Mouse (Mus musculus): ENCODE data around the gene Pkhd1. TPM values are rescaled to one million over a fixed set of nuclear protein-coding genes. Genes with fewer than 3 reads are reported as not detected.
A peak's percentile ranks its signal among the peaks of the same experiment; 100 is the strongest.

The Pkhd1 gene
- polyA plus RNA-seq (2016; fragmentation: Nextera tagmentation; extraction: Ambion mirVana) = not detected in 2 replicates

DNA sequence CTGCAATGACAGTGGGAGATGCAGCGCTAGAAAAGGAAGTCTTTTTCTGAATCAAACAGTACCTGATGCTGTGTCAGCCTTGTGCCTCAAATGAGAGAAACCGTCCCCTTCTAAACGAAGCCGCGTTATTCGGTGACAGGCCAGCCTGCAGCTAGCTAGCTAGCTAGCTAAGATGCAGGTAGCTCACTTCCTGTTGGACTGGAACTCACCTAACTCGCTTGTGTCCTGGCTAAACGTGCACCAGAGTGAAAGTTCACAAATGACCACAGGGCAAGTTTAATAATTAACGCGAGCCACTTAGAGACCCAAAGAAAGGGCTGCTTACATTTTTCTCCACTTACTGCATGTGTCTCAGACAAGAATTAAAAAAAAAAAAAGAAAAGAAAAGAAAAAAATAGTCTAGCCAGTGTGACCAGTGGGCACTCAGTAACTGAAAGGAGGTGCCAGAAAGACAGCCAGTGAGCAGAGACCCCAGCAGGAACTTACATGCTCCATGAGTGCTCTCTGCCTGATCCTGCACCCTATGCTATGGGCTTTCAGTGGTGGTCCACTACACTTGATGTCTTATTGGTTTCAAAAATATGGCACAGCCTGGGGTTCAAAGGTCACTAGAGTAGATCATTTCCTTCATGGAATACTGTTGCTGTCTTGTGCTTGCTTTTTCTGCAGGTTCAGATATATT lies at the start of gene Pkhd1:
Gene Pkhd1, minus strand, starts transcription at position 216 of the 682 bp plus-strand sequence.
- no peak within 1 kb of the TSS for H3K4me3 ChIP-seq
- DNase-seq (ENCODE audit: extremely low spot score, low spot score) = no peak
- H3K27ac ChIP-seq = no peak within 1 kb of the TSS
- H3K4me1 ChIP-seq = no peaks in the 10 kb centered on the region
- H3K27me3 ChIP-seq (ENCODE audit: poor library complexity, severe bottlenecking) = no peaks in the 10 kb centered on the region
- no peaks in the 10 kb centered on the region for H3K9me3 ChIP-seq
- no peaks in the 10 kb centered on the region for H3K36me3 ChIP-seq (replicated peaks)
- 73% methylated on average over 10 of the region's 10 CpGs for WGBS

- Histone ChIP-seq H3K27ac (no peak overlapping the region), H3K36me3 (replicated peaks) (no peaks in the 10 kb centered on the region), H3K4me3 (no peak overlapping the region), H3K4me1 (no peaks in the 10 kb centered on the region), H3K27me3 (ENCODE audit: poor library complexity, severe bottlenecking) (no peaks in the 10 kb centered on the region), H3K9me3 (no peaks in the 10 kb centered on the region)
- WGBS = 85% methylated on average over 7 of the region's 7 CpGs
- no peak for DNase-seq (ENCODE audit: extremely low spot score, low spot score)
Observed at GRCm38 (mm10) chr1:20667567-20667966, 49.7 kb upstream of the Pkhd1 start.

GRCm38 (mm10) chr1:20666233-20666632 lies 48.4 kb upstream of the Pkhd1 start:
- Histone ChIP-seq H3K36me3 (replicated peaks) (no peaks in the 10 kb centered on the region), H3K4me1 (no peaks in the 10 kb centered on the region), H3K9me3 (no peaks in the 10 kb centered on the region), H3K4me3 (no peak overlapping the region), H3K27me3 (ENCODE audit: poor library complexity, severe bottlenecking) (no peaks in the 10 kb centered on the region), H3K27ac (no peak overlapping the region)
- DNase-seq (ENCODE audit: extremely low spot score, low spot score) = no peak
- 80% methylated on average over 2 of the region's 2 CpGs for WGBS

DNA sequence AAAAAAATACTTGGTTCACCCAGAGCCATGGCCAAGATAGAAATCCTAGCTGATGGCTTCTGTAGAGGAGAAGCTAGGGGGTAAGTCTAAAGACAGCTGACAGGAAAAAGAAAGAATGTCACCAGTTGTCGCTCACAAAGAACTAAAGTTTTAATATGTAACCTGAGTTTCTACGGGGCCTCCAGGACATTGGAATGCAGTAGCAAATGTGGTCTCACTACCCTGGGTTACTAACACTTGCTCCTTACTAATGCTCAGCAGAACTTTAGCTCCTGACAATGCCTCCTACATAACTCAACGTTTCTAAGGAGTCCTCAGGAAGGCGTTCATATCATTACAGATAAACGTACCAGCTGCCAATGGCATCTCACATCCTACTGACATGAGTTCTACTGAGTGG lies 37.2 kb upstream of the Pkhd1 start:
- Histone ChIP-seq H3K27ac (no peak overlapping the region), H3K4me3 (no peak overlapping the region), H3K27me3 (ENCODE audit: poor library complexity, severe bottlenecking) (no peaks in the 10 kb centered on the region), H3K4me1 (no peaks in the 10 kb centered on the region), H3K36me3 (replicated peaks) (no peaks in the 10 kb centered on the region), H3K9me3 (no peaks in the 10 kb centered on the region)
- 86% methylated on average over 5 of the region's 5 CpGs for WGBS
- no peak for DNase-seq (ENCODE audit: extremely low spot score, low spot score)

- Histone ChIP-seq H3K36me3 (replicated peaks) (no peaks in the 10 kb centered on the region), H3K27ac (no peak overlapping the region), H3K27me3 (ENCODE audit: poor library complexity, severe bottlenecking) (no peaks in the 10 kb centered on the region), H3K9me3 (no peaks in the 10 kb centered on the region), H3K4me1 (no peaks in the 10 kb centered on the region), H3K4me3 (no peak overlapping the region)
- WGBS = 82% methylated on average over 6 of the region's 6 CpGs
- DNase-seq (ENCODE audit: extremely low spot score, low spot score) = no peak
Observed at GRCm38 (mm10) chr1:20653513-20654506, 35.9 kb upstream of the Pkhd1 start.

GRCm38 (mm10) chr1:20634856-20635255 lies 17.0 kb upstream of the Pkhd1 start:
- Histone ChIP-seq H3K27ac (no peak overlapping the region), H3K27me3 (ENCODE audit: poor library complexity, severe bottlenecking) (no peaks in the 10 kb centered on the region), H3K4me1 (no peaks in the 10 kb centered on the region), H3K9me3 (no peaks in the 10 kb centered on the region), H3K36me3 (replicated peaks) (no peaks in the 10 kb centered on the region), H3K4me3 (no peak overlapping the region)
- WGBS = 87% methylated on average over 2 of the region's 2 CpGs
- no peak for DNase-seq (ENCODE audit: extremely low spot score, low spot score)

GRCm38 (mm10) chr1:20633276-20633869 lies 15.5 kb upstream of the Pkhd1 start:
- DNase-seq (ENCODE audit: extremely low spot score, low spot score) = no peak
- H3K9me3 ChIP-seq = no peaks in the 10 kb centered on the region
- H3K4me3 ChIP-seq = no peak overlapping the region
- no peak overlapping the region for H3K27ac ChIP-seq
- no peaks in the 10 kb centered on the region for H3K4me1 ChIP-seq
- WGBS = 88% methylated on average over 7 of the region's 7 CpGs
- no peaks in the 10 kb centered on the region for H3K36me3 ChIP-seq (replicated peaks)
- H3K27me3 ChIP-seq (ENCODE audit: poor library complexity, severe bottlenecking) = no peaks in the 10 kb centered on the region

DNA sequence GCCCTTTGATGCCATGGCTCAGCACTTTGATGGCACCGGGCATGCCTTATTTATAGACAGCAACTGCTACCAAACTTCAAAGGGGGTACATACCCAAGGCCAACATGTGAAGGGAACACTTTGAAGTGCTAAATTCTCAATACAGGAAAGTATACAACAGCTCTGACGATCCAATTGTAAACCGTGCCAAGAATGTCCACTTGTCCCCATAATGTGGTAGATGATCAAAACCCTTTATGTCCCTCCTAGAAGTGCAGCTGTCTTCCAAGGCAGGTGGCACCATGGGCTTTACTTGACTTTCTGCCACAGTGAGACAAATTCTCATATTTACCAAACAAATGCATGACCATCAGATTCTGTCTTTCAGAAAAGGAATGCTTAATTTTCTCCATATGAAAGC lies 6.7 kb upstream of the Pkhd1 start:
- Histone ChIP-seq H3K4me1 (no peaks in the 10 kb centered on the region), H3K36me3 (replicated peaks) (no peaks in the 10 kb centered on the region), H3K4me3 (no peak overlapping the region), H3K9me3 (no peaks in the 10 kb centered on the region), H3K27ac (no peak overlapping the region), H3K27me3 (ENCODE audit: poor library complexity, severe bottlenecking) (no peaks in the 10 kb centered on the region)
- DNase-seq (ENCODE audit: extremely low spot score, low spot score) = no peak
- WGBS = 89% methylated on average over 3 of the region's 3 CpGs

- Histone ChIP-seq H3K27ac (no peak overlapping the region), H3K4me3 (no peak overlapping the region), H3K27me3 (ENCODE audit: poor library complexity, severe bottlenecking) (no peaks in the 10 kb centered on the region), H3K9me3 (no peaks in the 10 kb centered on the region), H3K36me3 (replicated peaks) (no peaks in the 10 kb centered on the region), H3K4me1 (no peaks in the 10 kb centered on the region)
- 96% methylated on average over 4 of the region's 4 CpGs for WGBS
- no peak for DNase-seq (ENCODE audit: extremely low spot score, low spot score)
Observed at GRCm38 (mm10) chr1:20623375-20623774, 5.5 kb upstream of the Pkhd1 start.

- Histone ChIP-seq H3K36me3 (replicated peaks) (no peaks in the 10 kb centered on the region), H3K27me3 (ENCODE audit: poor library complexity, severe bottlenecking) (no peaks in the 10 kb centered on the region), H3K9me3 (no peaks in the 10 kb centered on the region), H3K27ac (no peak overlapping the region), H3K4me3 (no peak overlapping the region), H3K4me1 (no peaks in the 10 kb centered on the region)
- WGBS = 79% methylated on average over 2 of the region's 2 CpGs
- DNase-seq (ENCODE audit: extremely low spot score, low spot score) = no peak
Observed at GRCm38 (mm10) chr1:20620611-20621010, 2.7 kb upstream of the Pkhd1 start.

- H3K4me1 ChIP-seq = no peaks in the 10 kb centered on the region
- no peak overlapping the region for H3K27ac ChIP-seq
- no peak overlapping the region for H3K4me3 ChIP-seq
- 55% methylated on average over 3 of the region's 3 CpGs for WGBS
- no peak for DNase-seq (ENCODE audit: extremely low spot score, low spot score)
- no peaks in the 10 kb centered on the region for H3K36me3 ChIP-seq (replicated peaks)
- H3K9me3 ChIP-seq = no peaks in the 10 kb centered on the region
- H3K27me3 ChIP-seq (ENCODE audit: poor library complexity, severe bottlenecking) = no peaks in the 10 kb centered on the region
Observed at GRCm38 (mm10) chr1:20619363-20619762, 1.5 kb upstream of the Pkhd1 start.

DNA sequence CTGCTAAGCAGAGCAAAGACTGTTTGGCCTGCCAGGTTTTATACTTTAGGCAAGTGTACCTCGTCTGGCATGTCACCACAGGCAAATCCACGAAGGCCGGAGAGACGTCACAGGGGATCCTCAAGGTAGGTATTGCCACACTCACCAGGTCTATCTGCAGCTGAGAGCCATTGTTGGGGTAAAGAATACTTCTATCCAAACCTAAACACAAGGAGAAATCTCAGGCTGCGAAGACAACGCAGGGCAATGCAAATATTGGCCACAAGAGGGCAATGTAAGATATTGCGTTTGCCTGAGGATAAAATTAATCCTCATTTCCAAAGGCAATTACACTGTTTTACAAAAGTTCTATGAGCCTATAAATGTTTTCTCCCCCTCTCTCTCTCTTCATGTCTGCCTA lies 5.2 kb downstream of the Pkhd1 start:
- no peaks in the 10 kb centered on the region for H3K27me3 ChIP-seq (ENCODE audit: poor library complexity, severe bottlenecking)
- no peak overlapping the region for H3K4me3 ChIP-seq
- no peak overlapping the region for H3K27ac ChIP-seq
- 29% methylated on average over 7 of the region's 7 CpGs for WGBS
- H3K4me1 ChIP-seq = no peaks in the 10 kb centered on the region
- H3K36me3 ChIP-seq (replicated peaks) = no peaks in the 10 kb centered on the region
- H3K9me3 ChIP-seq = no peaks in the 10 kb centered on the region
- DNase-seq (ENCODE audit: extremely low spot score, low spot score) = peak; percentile 41

- Histone ChIP-seq H3K27me3 (ENCODE audit: poor library complexity, severe bottlenecking) (no peaks in the 10 kb centered on the region), H3K36me3 (replicated peaks) (no peaks in the 10 kb centered on the region), H3K9me3 (no peaks in the 10 kb centered on the region), H3K4me3 (no peak overlapping the region), H3K4me1 (no peaks in the 10 kb centered on the region), H3K27ac (no peak overlapping the region)
- no peak for DNase-seq (ENCODE audit: extremely low spot score, low spot score)
- 67% methylated on average over 2 of the region's 2 CpGs for WGBS
Observed at GRCm38 (mm10) chr1:20605489-20605888, 12.4 kb downstream of the Pkhd1 start.

Measured in forebrain, embryonic 10.5 days (tissue).